Mouse (Mus musculus) layer of hippocampus, adult 2 months (tissue): ENCODE data around the gene Fam241b. TPM values are rescaled to one million over a fixed set of nuclear protein-coding genes. Genes with fewer than 3 reads are reported as not detected.
A peak's percentile ranks its signal among the peaks of the same experiment; 100 is the strongest.
"Not testable (repeated sequence)": the region's sequence is repeated elsewhere in the genome, so short reads cannot be mapped to it uniquely, and the experiment has no call there.

Experiments
- DNase-seq, 2 experiments: peaks; one replicate each; pipeline ENCODE4 v3.0.0; 2022; ENCODE audit warnings: low spot score in 2 of 2
- H3K27ac ChIP-seq: fragments of 200-600 bp; 2 replicates; pipeline ENCODE4 v1.8.1; 2022
- H3K4me3 ChIP-seq: fragments of 200-600 bp; 2 replicates; pipeline ENCODE4 v1.8.1; 2022; ENCODE audit warnings: mild to moderate bottlenecking
- CTCF ChIP-seq: fragments of 200-600 bp; conservative IDR thresholded peaks from 2 replicates; pipeline ENCODE4 v1.8.1; 2022; ENCODE audit warnings: antibody characterized with exemption, mild to moderate bottlenecking, moderate library complexity
- total RNA-seq, 2 experiments: library from RNA; stranded (reverse); gene quantifications; 2 replicates each; pipeline ENCODE4 v1.2.3; 2021

Gene Fam241b
- total RNA-seq, 2 experiments from 2014 or later, result 36.2 to 40.6 TPM

- no peak overlapping the region for H3K27ac ChIP-seq
- peak; percentile 27 for DNase-seq
- H3K4me3 ChIP-seq, result no peak overlapping the region
- no peak for TF ChIP-seq CTCF
Measured at GRCm38 (mm10) chr10:62086044-62086443, 57.7 kb downstream of the Fam241b start.

DNA sequence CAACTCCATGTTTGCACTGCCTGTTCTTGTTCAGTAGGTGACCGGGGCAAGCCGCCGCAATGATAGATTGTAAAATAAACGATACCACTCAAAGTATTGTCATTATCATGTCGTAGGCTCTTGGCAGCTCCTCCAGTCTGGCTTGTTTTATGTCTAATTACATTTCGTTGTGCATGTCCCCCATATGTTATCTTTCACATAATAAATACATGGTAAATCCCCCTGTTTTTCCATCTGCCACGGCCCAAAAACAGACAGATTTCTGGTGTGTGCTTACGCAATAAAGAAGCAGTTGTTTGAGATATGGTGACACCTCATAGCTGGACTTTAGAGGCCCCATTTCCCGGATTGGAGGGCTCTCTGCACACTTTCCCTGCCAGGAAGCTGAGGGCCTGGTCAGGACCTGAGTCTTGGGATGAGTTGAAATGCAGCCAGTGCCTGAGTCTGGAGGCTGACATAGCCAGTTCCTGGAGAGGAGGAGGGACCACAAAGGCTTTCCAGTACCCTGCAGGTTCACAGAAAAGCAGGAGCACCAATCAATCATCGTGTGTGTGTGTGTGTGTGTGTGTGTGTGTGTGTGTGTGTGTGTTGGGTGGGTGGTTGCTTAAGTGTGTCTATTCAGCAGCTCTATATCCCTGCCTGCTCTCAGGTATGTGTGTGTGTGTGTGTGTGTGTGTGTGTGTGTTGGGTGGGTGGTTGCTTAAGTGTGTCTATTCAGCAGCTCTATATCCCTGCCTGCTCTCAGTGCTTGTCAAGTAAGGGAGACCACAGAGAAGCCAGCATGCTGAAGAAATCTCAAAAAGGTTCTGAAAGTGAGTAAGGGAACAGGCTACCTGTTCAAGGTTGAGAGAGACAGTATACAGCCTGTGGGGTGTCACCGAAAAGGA lies 67.2 kb downstream of the Fam241b start:
- DNase-seq, result peak in 1 of 2 experiments; percentile 23
- Histone ChIP-seq H3K4me3 (no peak overlapping the region), H3K27ac (no peak overlapping the region)
- TF ChIP-seq CTCF, result no peak

DNA sequence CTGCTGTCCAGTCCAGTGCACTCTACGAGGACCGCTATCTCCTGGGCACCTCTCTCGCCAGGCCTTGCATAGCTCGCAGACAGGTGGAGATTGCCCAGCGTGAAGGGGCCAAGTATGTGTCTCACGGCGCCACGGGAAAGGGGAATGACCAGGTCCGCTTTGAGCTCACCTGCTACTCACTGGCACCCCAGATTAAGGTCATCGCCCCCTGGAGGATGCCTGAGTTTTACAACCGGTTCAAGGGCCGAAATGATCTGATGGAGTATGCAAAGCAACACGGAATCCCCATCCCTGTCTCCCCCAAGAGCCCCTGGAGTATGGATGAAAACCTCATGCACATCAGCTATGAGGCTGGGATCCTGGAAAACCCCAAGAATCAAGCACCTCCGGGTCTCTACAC lies 72.4 kb downstream of the Fam241b start:
- DNase-seq, H3K4me3 ChIP-seq: not testable (repeated sequence)

GRCm38 (mm10) chr10:62070636-62071035 lies 73.1 kb downstream of the Fam241b start:
- DNase-seq, result no peak
- TF ChIP-seq CTCF, result no peak
- H3K4me3 ChIP-seq, result no peak overlapping the region
- no peak overlapping the region for H3K27ac ChIP-seq

More for the DNA sequence above, 72.4 kb downstream of the Fam241b start:
- H3K27ac ChIP-seq, result not testable (repeated sequence)

- no peak for DNase-seq
- TF ChIP-seq CTCF, result no peak
- H3K27ac ChIP-seq, result no peak overlapping the region
- H3K4me3 ChIP-seq, result no peak overlapping the region
Measured at GRCm38 (mm10) chr10:62069946-62070345, 73.8 kb downstream of the Fam241b start.

DNA sequence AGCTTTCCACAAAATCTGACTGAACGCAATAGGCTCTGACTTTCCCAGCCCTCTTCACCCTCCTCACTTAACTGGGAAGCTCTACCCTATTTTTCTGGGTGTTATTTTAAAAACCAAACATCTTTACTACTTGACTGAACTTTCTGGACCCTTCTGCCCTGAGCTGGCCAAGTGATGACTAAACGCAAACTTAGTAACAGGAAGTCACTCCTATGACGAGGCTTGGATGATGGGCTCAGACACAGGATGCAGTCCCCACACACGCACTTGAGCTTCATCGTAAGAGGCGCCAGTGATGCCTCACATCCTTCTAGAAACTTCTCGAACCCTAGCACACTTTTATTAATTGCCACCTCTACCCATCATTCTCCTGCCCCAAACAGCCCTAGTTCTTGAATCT lies 74.3 kb downstream of the Fam241b start:
- no peak for TF ChIP-seq CTCF
- Histone ChIP-seq H3K4me3 (no peak overlapping the region), H3K27ac (no peak overlapping the region)
- DNase-seq, result no peak

GRCm38 (mm10) chr10:62068532-62068931 lies 75.2 kb downstream of the Fam241b start:
- no peak for DNase-seq
- Histone ChIP-seq H3K27ac (no peak overlapping the region), H3K4me3 (no peak overlapping the region)
- no peak for TF ChIP-seq CTCF

- no peak for TF ChIP-seq CTCF
- H3K4me3 ChIP-seq, result no peak overlapping the region
- no peak overlapping the region for H3K27ac ChIP-seq
- DNase-seq, result no peak
Measured at GRCm38 (mm10) chr10:62066213-62066612, 77.5 kb downstream of the Fam241b start.

DNA sequence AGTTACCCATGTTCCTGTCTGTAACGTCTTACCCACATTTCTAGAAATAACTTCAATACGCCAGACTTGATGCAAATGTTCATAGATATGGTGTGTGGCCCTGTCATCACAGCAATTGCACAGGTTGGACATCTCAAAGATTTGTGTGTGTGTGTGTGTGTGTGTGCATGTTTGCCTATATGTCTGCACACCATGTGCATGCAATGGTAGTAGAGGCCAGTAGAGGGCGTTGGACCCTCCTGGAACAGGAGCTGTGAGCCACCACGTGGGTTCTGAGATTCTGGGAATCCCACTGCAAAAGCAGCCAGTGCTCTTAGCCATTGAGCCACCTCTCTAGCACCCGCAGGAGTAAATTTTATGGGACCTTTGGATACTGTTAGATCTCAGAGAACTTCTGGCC lies 80.9 kb downstream of the Fam241b start:
- no peak overlapping the region for H3K27ac ChIP-seq
- TF ChIP-seq CTCF, result peak; percentile 31
- H3K4me3 ChIP-seq, result no peak overlapping the region
- DNase-seq, result no peak

GRCm38 (mm10) chr10:62060969-62061678 lies 82.6 kb downstream of the Fam241b start:
- no peak overlapping the region for H3K27ac ChIP-seq
- TF ChIP-seq CTCF, result no peak
- no peak overlapping the region for H3K4me3 ChIP-seq
- no peak for DNase-seq

GRCm38 (mm10) chr10:62060224-62060913 lies 83.4 kb downstream of the Fam241b start:
- Histone ChIP-seq H3K27ac (no peak overlapping the region), H3K4me3 (no peak overlapping the region)
- TF ChIP-seq CTCF, result no peak
- DNase-seq, result no peak

GRCm38 (mm10) chr10:62058508-62059375 lies 85.0 kb downstream of the Fam241b start:
- DNase-seq, result no peak
- Histone ChIP-seq H3K27ac (no peak overlapping the region), H3K4me3 (no peak overlapping the region)
- no peak for TF ChIP-seq CTCF

Other genes starting within 250 kb of the Fam241b start
- 1 to 10 TPM; 1.1 to 1.5 TPM for gene Col13a1, start 164.8 kb downstream of the Fam241b start, total RNA-seq
- not detected for gene Neurog3, start 10.8 kb downstream of the Fam241b start, total RNA-seq
- 10 to 100 TPM; 13.6 to 15.9 TPM for gene Tspan15, start 87.3 kb upstream of the Fam241b start, total RNA-seq
- gene Tacr2, start 108.5 kb upstream of the Fam241b start, total RNA-seq, result not detected
- gene Hk1, start 236.0 kb upstream of the Fam241b start, total RNA-seq, result 100 to 1,000 TPM; 292 to 307 TPM